Mouse (Mus musculus): ENCODE data around the gene Dcun1d1. TPM values are rescaled to one million over a fixed set of nuclear protein-coding genes. Genes with fewer than 3 reads are reported as not detected.

Dcun1d1 gene
- polyA plus RNA-seq, 1 experiment from 2014 or later: 90.7 TPM

DNA sequence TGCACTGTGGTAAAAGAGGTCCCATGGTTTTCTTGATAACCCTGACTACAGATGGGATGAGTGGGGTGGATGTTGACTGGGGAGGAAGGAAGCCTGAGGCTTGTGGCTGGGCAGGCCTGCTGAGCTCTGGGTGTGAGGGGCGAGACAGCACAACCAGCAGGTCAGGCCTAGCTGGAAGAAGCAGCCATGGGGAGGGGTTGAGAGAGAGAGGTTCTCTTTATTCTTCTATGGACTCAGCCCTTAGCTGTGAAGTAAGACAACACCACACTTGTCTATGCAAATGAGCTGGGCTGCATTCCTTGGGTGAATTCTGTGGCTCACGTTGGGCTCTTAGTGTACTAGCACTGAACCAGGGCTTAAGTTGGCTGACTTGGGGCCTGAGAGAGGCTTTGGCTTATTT, 2.8 kb upstream of the Dcun1d1 start:
- peaks cover 2% of the 10 kb centered on the region; the same call in 1 of the 2 replicates for H3K36me3 ChIP-seq (ENCODE audit: control insufficient read depth, insufficient read depth)
- H3K4me1 ChIP-seq (ENCODE audit: control insufficient read depth, insufficient read depth, low read length): 0 out of 2 replicates have a peak, but pooled peaks cover 3% of the 10 kb centered on the region
- no peak overlapping the region for H3K4me3 ChIP-seq (ENCODE audit: low read length)
- WGBS: 29% methylated on average over 2 of the region's 2 CpGs
- no peak overlapping the region for H3K4me2 ChIP-seq (ENCODE audit: low read depth, low read length)
- H3K9ac ChIP-seq (ENCODE audit: low read length): no peak overlapping the region
- H3K9me3 ChIP-seq (replicated peaks; ENCODE audit: control insufficient read depth, low read length): no peaks in the 10 kb centered on the region
- ATAC-seq (replicated peaks; ENCODE audit: extremely low read depth, insufficient read depth, low FRiP score): 0 out of 2 replicates have a peak, but pooled peaks have one; percentile 28
- no peak overlapping the region for H3K27ac ChIP-seq (ENCODE audit: low read length)
- H3K27me3 ChIP-seq (ENCODE audit: control insufficient read depth, insufficient read depth, low read length): no peaks in the 10 kb centered on the region

DNA sequence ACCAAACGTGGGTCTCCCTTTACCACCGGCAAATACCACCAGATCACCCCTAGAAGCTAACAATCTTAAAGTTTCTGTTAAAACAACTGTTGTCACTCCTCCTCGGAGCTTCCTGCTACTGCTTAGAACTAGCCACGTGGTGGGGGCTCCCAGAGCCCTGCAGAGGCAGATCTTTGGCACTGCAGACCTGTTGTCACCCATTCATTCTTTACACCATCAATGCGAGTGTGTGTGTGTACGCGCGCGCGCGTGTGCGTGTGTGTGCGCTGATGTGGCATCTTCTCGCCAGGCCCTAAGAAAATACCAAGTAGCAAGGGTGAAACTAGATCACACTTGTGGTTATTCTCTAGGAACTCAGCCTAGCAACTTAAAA, 3.9 kb downstream of the Dcun1d1 start:
- H3K9me3 ChIP-seq (replicated peaks; ENCODE audit: control insufficient read depth, low read length): no peaks in the 10 kb centered on the region
- peak overlapping the region; percentile 94 for H3K4me2 ChIP-seq (ENCODE audit: low read depth, low read length)
- no peaks in the 10 kb centered on the region for H3K27me3 ChIP-seq (ENCODE audit: control insufficient read depth, insufficient read depth, low read length)
- peaks cover 2% of the 10 kb centered on the region; the same call in 1 of the 2 replicates for H3K36me3 ChIP-seq (ENCODE audit: control insufficient read depth, insufficient read depth)
- H3K4me3 ChIP-seq (ENCODE audit: low read length): peak overlapping the region; percentile 95
- peak overlapping the region; percentile 98 for H3K9ac ChIP-seq (ENCODE audit: low read length)
- ATAC-seq (replicated peaks; ENCODE audit: extremely low read depth, insufficient read depth, low FRiP score): peak; percentile 50; the same call in 1 of the 2 replicates
- WGBS: under 1% methylated on average over 14 of the region's 14 CpGs
- peak overlapping the region; percentile 96 for H3K27ac ChIP-seq (ENCODE audit: low read length)
- H3K4me1 ChIP-seq (ENCODE audit: control insufficient read depth, insufficient read depth, low read length): peaks cover 24% of the 10 kb centered on the region

DNA sequence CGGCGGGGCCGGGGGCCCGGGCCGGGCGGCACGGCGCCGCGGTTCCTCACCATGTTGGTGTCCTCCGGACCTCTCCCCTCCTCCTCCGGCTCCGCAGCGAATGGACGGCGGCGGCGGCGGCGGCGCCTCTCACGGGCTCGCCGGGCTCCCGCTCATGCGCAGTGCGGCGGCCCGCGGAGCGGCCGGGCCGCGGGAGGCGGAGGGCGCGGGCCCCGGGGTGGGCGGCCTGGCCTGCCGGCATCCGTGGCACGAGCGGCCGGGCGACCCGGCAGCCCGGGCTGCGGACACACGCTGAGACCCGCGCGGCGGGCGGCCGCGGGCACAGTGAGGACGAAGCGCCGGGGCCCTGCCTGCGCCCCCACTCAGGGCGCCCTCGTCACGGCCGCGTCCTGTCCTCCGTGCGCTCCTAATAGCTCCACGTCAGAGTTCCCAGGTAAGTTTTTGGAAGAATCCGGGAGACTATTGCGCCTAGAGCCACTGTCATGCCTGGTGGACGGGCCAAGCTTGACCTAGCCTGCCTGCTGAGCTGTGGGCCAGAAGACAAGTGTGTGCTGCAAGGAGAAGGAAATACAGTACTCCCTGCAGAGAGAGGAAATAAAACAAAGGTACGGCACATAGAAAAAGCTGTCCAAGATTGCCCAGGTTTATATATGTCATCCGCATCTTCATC, 4.4 kb downstream of the Dcun1d1 start:
- H3K4me2 ChIP-seq (ENCODE audit: low read depth, low read length): peak overlapping the region; percentile 94
- WGBS: under 1% methylated on average over 48 of the region's 73 CpGs
- H3K4me1 ChIP-seq (ENCODE audit: control insufficient read depth, insufficient read depth, low read length): peaks cover 24% of the 10 kb centered on the region
- H3K4me3 ChIP-seq (ENCODE audit: low read length): peak overlapping the region; percentile 95
- no peaks in the 10 kb centered on the region for H3K36me3 ChIP-seq (ENCODE audit: control insufficient read depth, insufficient read depth)
- no peaks in the 10 kb centered on the region for H3K27me3 ChIP-seq (ENCODE audit: control insufficient read depth, insufficient read depth, low read length)
- H3K9me3 ChIP-seq (replicated peaks; ENCODE audit: control insufficient read depth, low read length): no peaks in the 10 kb centered on the region
- peak overlapping the region; percentile 98 for H3K9ac ChIP-seq (ENCODE audit: low read length)
- peak; percentile 89 for ATAC-seq (replicated peaks; ENCODE audit: extremely low read depth, insufficient read depth, low FRiP score)
- peak overlapping the region; percentile 96 for H3K27ac ChIP-seq (ENCODE audit: low read length)

DNA sequence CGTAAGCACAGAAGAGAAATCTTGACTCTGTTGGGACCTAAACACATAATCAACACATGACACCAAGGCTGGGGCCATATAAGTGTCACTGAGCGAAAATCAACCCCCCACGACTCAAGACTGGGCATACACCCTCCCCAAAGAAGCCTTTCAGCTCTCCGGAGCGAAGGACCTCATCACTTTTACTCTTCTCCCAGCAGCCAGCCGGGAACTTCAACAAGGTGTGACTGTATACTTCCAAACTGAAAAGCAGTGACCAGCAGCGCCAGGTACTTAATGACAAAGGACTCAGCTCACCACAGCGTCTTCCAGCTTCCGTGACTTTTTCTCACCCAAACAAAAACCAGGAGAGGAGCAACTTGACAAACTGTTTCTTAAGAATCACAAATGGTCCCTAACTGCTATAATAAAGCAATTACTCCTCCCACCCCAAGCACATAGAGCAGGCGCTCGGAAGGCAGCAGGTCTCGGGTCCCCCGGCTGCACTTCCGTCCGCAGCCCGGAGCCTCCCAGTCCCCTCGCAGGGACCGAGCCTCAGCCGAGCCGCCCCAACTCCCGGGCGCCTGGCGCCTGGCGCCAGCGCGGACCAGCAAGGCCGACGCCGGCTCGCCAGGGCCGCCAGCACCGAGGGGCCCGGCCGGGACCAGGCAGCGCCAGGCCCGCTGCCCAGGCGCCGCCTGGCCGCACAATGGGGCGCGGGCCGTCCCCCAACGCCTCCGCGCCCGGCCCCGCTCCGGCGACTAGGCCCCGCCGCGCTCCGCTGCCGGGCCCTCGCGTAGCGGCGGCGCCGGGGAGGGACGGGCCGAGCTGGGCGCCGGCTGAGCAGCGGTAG, 5.1 kb downstream of the Dcun1d1 start:
- Histone ChIP-seq H3K9ac (ENCODE audit: low read length) (peak overlapping the region; percentile 98), H3K27ac (ENCODE audit: low read length) (peak overlapping the region; percentile 96), H3K9me3 (replicated peaks; ENCODE audit: control insufficient read depth, low read length) (no peaks in the 10 kb centered on the region), H3K4me3 (ENCODE audit: low read length) (peak overlapping the region; percentile 95), H3K36me3 (ENCODE audit: control insufficient read depth, insufficient read depth) (no peaks in the 10 kb centered on the region), H3K27me3 (ENCODE audit: control insufficient read depth, insufficient read depth, low read length) (no peaks in the 10 kb centered on the region), H3K4me1 (ENCODE audit: control insufficient read depth, insufficient read depth, low read length) (peaks cover 27% of the 10 kb centered on the region), H3K4me2 (ENCODE audit: low read depth, low read length) (peak overlapping the region; percentile 94)
- under 1% methylated on average over 53 of the region's 65 CpGs for WGBS
- ATAC-seq (replicated peaks; ENCODE audit: extremely low read depth, insufficient read depth, low FRiP score): peak; percentile 72

DNA sequence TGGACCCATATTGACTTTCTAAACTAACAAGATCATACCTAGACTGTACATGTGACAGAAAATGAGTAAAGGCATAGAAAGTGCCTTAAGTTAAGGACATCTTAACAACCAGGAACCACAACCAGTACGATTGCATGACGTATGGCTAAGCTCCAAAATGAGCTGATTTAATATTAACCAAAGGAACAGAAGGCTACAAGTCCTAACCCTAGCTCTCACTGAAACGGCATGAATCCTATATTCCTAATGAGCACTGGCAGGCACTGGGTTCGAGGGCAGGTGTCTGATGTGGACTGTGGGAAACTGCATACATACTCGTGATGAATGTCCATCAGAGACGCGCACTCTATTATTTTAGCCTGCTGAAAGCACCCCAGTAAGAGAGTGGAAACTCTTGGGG, 5.9 kb downstream of the Dcun1d1 start:
- Histone ChIP-seq H3K9me3 (replicated peaks; ENCODE audit: control insufficient read depth, low read length) (no peaks in the 10 kb centered on the region), H3K4me1 (ENCODE audit: control insufficient read depth, insufficient read depth, low read length) (peaks cover 28% of the 10 kb centered on the region), H3K4me3 (ENCODE audit: low read length) (peak overlapping the region; percentile 95), H3K4me2 (ENCODE audit: low read depth, low read length) (peak overlapping the region; percentile 94), H3K9ac (ENCODE audit: low read length) (peak overlapping the region; percentile 98), H3K36me3 (ENCODE audit: control insufficient read depth, insufficient read depth) (no peaks in the 10 kb centered on the region), H3K27ac (ENCODE audit: low read length) (peak overlapping the region; percentile 96), H3K27me3 (ENCODE audit: control insufficient read depth, insufficient read depth, low read length) (no peaks in the 10 kb centered on the region)
- no peak for ATAC-seq (replicated peaks; ENCODE audit: extremely low read depth, insufficient read depth, low FRiP score)
- WGBS: 27% methylated on average over 7 of the region's 7 CpGs

DNA sequence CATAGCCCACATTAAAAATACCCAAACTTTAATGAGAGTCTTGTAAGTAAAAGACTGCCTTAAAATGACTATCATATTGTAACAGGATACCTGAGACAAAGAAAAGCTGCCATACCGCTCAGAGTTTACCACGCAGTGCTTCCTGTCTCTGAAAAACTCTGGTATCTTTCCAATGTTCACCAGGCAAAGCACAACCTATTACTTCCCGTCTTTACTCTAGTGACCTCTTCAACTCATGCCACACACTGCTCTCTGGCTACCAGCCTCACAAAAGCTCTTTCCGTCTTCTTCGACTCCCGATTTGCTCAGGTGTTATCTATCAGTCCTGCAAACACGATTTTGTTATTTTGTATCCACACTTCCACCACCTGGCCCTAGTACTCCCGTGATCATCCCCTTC, 7.4 kb downstream of the Dcun1d1 start:
- peak overlapping the region; percentile 16 for H3K4me3 ChIP-seq (ENCODE audit: low read length)
- H3K27ac ChIP-seq (ENCODE audit: low read length): peak overlapping the region; percentile 55

DNA sequence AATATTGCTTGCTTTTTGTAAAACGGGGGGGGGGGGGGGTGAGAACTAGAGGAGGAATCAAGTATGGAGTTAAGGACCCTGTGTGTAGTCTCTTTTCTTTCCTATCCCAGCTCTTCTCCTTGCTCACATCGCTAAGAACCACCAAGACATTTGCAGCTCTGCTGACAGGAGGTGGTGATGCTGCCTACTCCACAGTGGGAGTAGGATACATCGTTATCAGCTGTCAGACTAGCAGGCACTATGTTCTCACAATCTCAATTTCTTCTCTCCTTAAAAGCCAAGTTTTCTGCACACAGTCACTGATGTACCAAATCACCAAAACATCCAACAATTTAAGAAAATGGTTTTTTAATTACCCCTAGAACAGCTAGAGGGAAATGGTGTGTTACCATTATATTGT, 7.8 kb downstream of the Dcun1d1 start:
- no peak for ATAC-seq (replicated peaks; ENCODE audit: extremely low read depth, insufficient read depth, low FRiP score)
- Histone ChIP-seq H3K4me1 (ENCODE audit: control insufficient read depth, insufficient read depth, low read length) (peaks cover 28% of the 10 kb centered on the region), H3K4me2 (ENCODE audit: low read depth, low read length) (peak overlapping the region; percentile 50; the same call in 1 of the 2 replicates), H3K36me3 (ENCODE audit: control insufficient read depth, insufficient read depth) (no peaks in the 10 kb centered on the region), H3K27me3 (ENCODE audit: control insufficient read depth, insufficient read depth, low read length) (no peaks in the 10 kb centered on the region), H3K9me3 (replicated peaks; ENCODE audit: control insufficient read depth, low read length) (no peaks in the 10 kb centered on the region), H3K27ac (ENCODE audit: low read length) (no peak overlapping the region), H3K9ac (ENCODE audit: low read length) (no peak overlapping the region), H3K4me3 (ENCODE audit: low read length) (no peak overlapping the region)
- 30% methylated on average over 3 of the region's 3 CpGs for WGBS

More for the DNA sequence above, 7.4 kb downstream of the Dcun1d1 start:
- no peaks in the 10 kb centered on the region for H3K36me3 ChIP-seq (ENCODE audit: control insufficient read depth, insufficient read depth)
- H3K9ac ChIP-seq (ENCODE audit: low read length): peak overlapping the region; percentile 43
- 11% methylated on average over 8 of the region's 8 CpGs for WGBS
- no peaks in the 10 kb centered on the region for H3K27me3 ChIP-seq (ENCODE audit: control insufficient read depth, insufficient read depth, low read length)
- peak overlapping the region; percentile 50 for H3K4me2 ChIP-seq (ENCODE audit: low read depth, low read length)
- peaks cover 28% of the 10 kb centered on the region for H3K4me1 ChIP-seq (ENCODE audit: control insufficient read depth, insufficient read depth, low read length)
- no peak for ATAC-seq (replicated peaks; ENCODE audit: extremely low read depth, insufficient read depth, low FRiP score)
- H3K9me3 ChIP-seq (replicated peaks; ENCODE audit: control insufficient read depth, low read length): no peaks in the 10 kb centered on the region

DNA sequence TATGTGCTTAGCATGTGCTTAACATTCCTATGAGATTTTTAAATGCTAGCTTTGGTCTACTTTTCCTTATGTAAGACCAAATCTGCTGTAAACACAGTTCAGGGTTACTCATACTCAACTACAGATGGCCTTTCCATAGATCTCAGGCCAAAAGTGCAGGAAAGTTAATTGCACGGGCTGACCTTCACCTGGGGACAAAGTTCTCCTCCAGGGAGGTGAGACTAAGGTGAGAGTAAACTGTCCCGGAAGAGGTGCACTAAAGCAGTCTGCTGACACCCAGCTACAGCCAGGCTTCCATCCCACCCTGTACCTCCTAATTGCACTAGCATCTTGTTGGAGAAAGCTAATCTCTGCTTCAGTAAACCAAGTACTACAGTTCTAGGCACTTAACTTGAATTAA, 11.4 kb downstream of the Dcun1d1 start:
- Histone ChIP-seq H3K4me2 (ENCODE audit: low read depth, low read length) (no peak overlapping the region), H3K36me3 (ENCODE audit: control insufficient read depth, insufficient read depth) (no peaks in the 10 kb centered on the region), H3K4me3 (ENCODE audit: low read length) (no peak overlapping the region), H3K4me1 (ENCODE audit: control insufficient read depth, insufficient read depth, low read length) (peaks cover 29% of the 10 kb centered on the region), H3K9me3 (replicated peaks; ENCODE audit: control insufficient read depth, low read length) (no peaks in the 10 kb centered on the region), H3K9ac (ENCODE audit: low read length) (no peak overlapping the region), H3K27me3 (ENCODE audit: control insufficient read depth, insufficient read depth, low read length) (no peaks in the 10 kb centered on the region), H3K27ac (ENCODE audit: low read length) (no peak overlapping the region)
- ATAC-seq (replicated peaks; ENCODE audit: extremely low read depth, insufficient read depth, low FRiP score): no peak
- 75% methylated on average over 2 of the region's 2 CpGs for WGBS

DNA sequence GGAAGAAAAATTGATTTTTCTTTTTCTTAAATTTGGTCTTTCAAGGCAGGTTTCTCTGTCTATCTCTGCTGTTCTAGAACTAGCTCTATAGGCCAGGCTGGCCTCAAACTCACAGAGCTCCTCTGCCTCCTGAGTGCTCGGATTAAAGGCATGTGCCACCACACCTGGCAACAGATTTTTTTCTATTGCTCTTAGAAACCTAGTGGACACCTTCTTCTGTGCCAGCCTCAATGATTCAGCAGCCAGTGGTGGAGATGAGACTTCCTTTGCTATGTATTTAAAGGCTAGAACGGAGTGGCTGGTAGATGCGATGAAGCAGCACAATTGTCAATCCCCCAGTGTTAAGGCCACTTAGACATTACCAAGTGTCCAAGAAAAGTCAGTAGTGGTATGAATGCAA, 13.2 kb downstream of the Dcun1d1 start:
- Histone ChIP-seq H3K4me2 (ENCODE audit: low read depth, low read length) (no peak overlapping the region), H3K4me3 (ENCODE audit: low read length) (no peak overlapping the region), H3K9ac (ENCODE audit: low read length) (peak overlapping the region; percentile 22; the same call in 1 of the 2 replicates), H3K27ac (ENCODE audit: low read length) (no peak overlapping the region), H3K9me3 (replicated peaks; ENCODE audit: control insufficient read depth, low read length) (no peaks in the 10 kb centered on the region), H3K36me3 (ENCODE audit: control insufficient read depth, insufficient read depth) (no peaks in the 10 kb centered on the region), H3K27me3 (ENCODE audit: control insufficient read depth, insufficient read depth, low read length) (no peaks in the 10 kb centered on the region), H3K4me1 (ENCODE audit: control insufficient read depth, insufficient read depth, low read length) (peaks cover 19% of the 10 kb centered on the region)
- WGBS: 82% methylated on average over 3 of the region's 3 CpGs
- no peak for ATAC-seq (replicated peaks; ENCODE audit: extremely low read depth, insufficient read depth, low FRiP score)

Measured in heart, embryonic 16.5 days (tissue).